Mouse (Mus musculus): ENCODE measurements at regions not wholly inside any gene's neighbourhood (a gene's known extent, or its start where the extent isn't known, plus 50 kb on each side); places are given as distances from the start of the nearest gene placed in this dataset.

- TF ChIP-seq CTCF (IDR thresholded peaks at IDR 0.05; ENCODE audit: low read depth) (no peak), EP300 (IDR thresholded peaks at IDR 0.05; ENCODE audit: low read depth) (no peak)
These were observed 626.6 kb upstream of the Sox9 start for GRCm38 (mm10) chr11:112155339-112155955.

All from liver, embryonic 14.5 days (tissue).